Mouse (Mus musculus) stomach, adult 2 months (tissue): ENCODE results near the gene Krt71. TPM values are rescaled to one million over a fixed set of nuclear protein-coding genes. Genes with fewer than 3 reads are reported as not detected.

ENCODE experiments used
- polyA plus RNA-seq: library from polyadenylated mRNA; depleted of rRNA; stranded (reverse); fragments of >200 nt; gene quantifications from 2 replicates; pipeline ENCODE4 v1.2.3, GENCODE M21; 2012; rRNA removed

The Krt71 gene
- polyA plus RNA-seq: not detected in 2 replicates

DNA sequence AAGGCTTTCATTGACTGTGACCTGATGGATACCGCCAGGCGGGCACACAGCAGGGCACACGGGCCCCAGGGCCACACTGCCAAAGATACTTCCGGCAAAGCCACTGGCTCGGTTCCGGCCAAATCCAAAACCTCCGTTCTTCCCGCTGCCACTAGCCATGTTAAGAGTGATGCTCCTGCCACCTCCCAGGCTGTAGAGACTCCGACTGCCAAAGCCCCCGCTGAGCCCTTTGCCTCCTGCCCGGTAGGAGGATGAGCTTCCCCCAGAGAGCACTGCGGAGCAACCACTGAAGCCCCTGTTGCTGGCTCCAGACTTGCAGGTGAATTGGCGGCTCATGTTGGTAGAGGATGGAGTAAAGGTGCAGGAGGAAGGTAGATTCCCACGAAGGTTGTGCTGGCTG, at the start of gene Krt71:
Gene Krt71 (minus strand): TSS at position 399 of the 400 bp plus-strand sequence.

DNA sequence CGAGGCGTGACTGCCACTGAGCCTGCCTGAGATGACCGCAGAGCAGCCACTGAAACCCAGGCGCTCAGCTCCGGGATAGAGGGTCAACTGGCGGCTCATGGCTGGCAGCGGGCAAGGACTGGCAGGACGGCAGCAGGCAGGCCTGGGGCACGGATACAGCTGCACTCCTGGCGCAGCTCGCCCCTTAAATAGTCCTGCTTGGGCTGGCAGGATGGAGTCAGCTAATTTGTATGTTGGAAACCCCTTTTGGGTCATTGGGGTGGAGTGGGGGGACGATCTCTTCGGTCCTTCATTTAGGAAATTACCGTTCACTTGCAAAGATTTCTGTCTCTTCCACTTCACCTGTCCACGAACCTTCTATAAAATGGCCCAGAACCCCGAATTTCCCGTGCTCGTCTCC, 43.5 kb upstream of the Krt71 start, which contains the start of gene Krt72:
Gene Krt72 (minus strand): TSS at position 101 of the 400 bp plus-strand sequence.

DNA sequence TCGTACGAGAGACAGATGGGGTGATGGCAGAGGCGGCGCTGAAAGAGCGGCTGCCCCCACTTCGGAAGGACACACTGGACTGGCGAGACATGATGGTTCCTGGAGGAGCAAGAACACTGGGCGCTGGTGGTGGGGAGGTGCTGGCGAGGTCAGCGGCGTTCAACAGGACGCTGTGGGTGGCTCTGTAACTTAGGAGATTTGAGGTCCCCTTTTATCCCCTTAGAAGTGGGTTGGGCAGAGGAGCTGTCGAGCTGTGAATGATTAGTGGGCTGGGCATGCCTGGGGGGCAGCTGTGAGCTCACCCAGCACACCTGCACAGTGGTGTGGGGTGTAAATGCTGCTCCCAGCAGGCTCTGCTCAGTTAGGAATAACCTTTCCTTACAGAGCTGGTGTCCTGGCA, 30.2 kb downstream of the Krt71 start, which contains the start of gene Krt5:
Gene Krt5 (minus strand): TSS at position 179 of the 400 bp plus-strand sequence.

DNA sequence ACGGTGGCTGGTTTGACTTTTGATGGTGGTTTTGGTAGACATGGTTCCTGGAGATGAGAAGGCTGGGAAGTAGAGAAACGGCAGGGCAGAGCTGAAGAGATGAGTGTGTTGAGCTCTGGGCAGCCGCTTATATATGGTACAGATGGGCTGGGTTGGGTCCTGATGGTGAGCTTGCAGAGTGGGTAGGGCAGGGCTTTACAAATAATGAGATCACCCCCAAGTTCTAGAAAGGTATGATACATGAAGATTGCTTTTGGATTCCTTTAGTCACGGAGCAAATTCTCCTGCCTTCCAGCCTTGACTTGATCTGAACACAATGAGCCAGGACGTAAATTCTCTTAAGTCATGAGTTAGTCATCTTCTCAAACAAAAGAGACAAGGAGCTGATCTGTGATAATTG, 48.7 kb downstream of the Krt71 start, which contains the start of gene Krt6a:
Gene Krt6a (minus strand): TSS at position 101 of the 400 bp plus-strand sequence.

Other genes starting within 250 kb of the Krt71 start
- gene Gm49425, start 225.8 kb downstream of the Krt71 start, polyA plus RNA-seq: not detected in 2 replicates
- 0.26 and 0.28 TPM in 2 replicates for gene Krt84, start 210.3 kb downstream of the Krt71 start, polyA plus RNA-seq
- not detected in 2 replicates for gene Krt82, start 192.4 kb downstream of the Krt71 start, polyA plus RNA-seq
- 0.11 and 0.24 TPM in 2 replicates for gene Krt90, start 180.2 kb downstream of the Krt71 start, polyA plus RNA-seq
- 0.73 and 0.98 TPM in 2 replicates for gene Krt75, start 169.2 kb downstream of the Krt71 start, polyA plus RNA-seq
- not detected in 2 replicates for gene Gm5414, start 114.9 kb downstream of the Krt71 start, polyA plus RNA-seq
- gene Gm5478, start 95.7 kb downstream of the Krt71 start, polyA plus RNA-seq: not detected in 2 replicates
- gene Krt6b, start 62.8 kb downstream of the Krt71 start, polyA plus RNA-seq: 22.6 and 22.8 TPM in 2 replicates
- 10.0 and 18.7 TPM in 2 replicates for gene Krt6a, start 48.8 kb downstream of the Krt71 start, polyA plus RNA-seq
- gene Krt5, start 30.2 kb downstream of the Krt71 start, polyA plus RNA-seq: 106 and 147 TPM in 2 replicates
- gene Krt72, start 43.4 kb upstream of the Krt71 start, polyA plus RNA-seq: not detected in 2 replicates
- gene Krt73, start 59.2 kb upstream of the Krt71 start, polyA plus RNA-seq: not detected in 2 replicates
- not detected in 2 replicates for gene Krt2, start 75.1 kb upstream of the Krt71 start, polyA plus RNA-seq
- gene Krt1, start 107.7 kb upstream of the Krt71 start, polyA plus RNA-seq: 315 and 333 TPM in 2 replicates
- gene Krt77, start 126.6 kb upstream of the Krt71 start, polyA plus RNA-seq: 0.04 and 0.05 TPM in 2 replicates
- 0.50 and 0.67 TPM in 2 replicates for gene Krt76, start 149.8 kb upstream of the Krt71 start, polyA plus RNA-seq
- gene Krt4, start 181.6 kb upstream of the Krt71 start, polyA plus RNA-seq: 456 and 601 TPM in 2 replicates
- 3.8 and 3.9 TPM in 2 replicates for gene Krt79, start 197.2 kb upstream of the Krt71 start, polyA plus RNA-seq
- 11.4 and 15.9 TPM in 2 replicates for gene Krt78, start 211.2 kb upstream of the Krt71 start, polyA plus RNA-seq